Mouse (Mus musculus) heart, postnatal 0 days (tissue): Measurements from ENCODE around the gene Lipn.

Experiments used
- CTCF ChIP-seq: IDR thresholded peaks from 2 replicates; pipeline ENCODE4 v1.5.1; 2016; ENCODE audit warnings: antibody characterized with exemption, control low read depth, low read depth
- EP300 ChIP-seq: IDR thresholded peaks from 2 replicates; pipeline ENCODE4 v1.6.1; 2016; ENCODE audit warnings: antibody characterized with exemption, low read depth

- no peak for TF ChIP-seq EP300
- TF ChIP-seq CTCF = no peak
These were observed 53.1 kb downstream of the Lipn start for GRCm38 (mm10) chr19:34120107-34120731.
